25 mouse cellular contexts compared by ENCODE assay signal in genomic region chr3:86995381-86995780, GRCm38 (mm10).
"Had no signal": no experiment of that assay in that cellular context is flagged by ENCODE, and none has a peak within 500 bp of the region (broad histone marks: within the 10 kb centered on the region; RNA-seq: fewer than 3 reads in every experiment).

No protein-coding gene starts in this region.

- H3K9me3 ChIP-seq: hindbrain, embryonic 10.5 days; hindbrain, embryonic 12.5 days; intestine, embryonic 15.5 days; kidney, embryonic 15.5 days; limb, embryonic 10.5 days; limb, embryonic 12.5 days; liver, embryonic 13.5 days had no signal

- H3K9ac ChIP-seq: hindbrain, embryonic 12.5 days; hindbrain, embryonic 14.5 days; intestine, embryonic 15.5 days; kidney, embryonic 15.5 days; limb, embryonic 12.5 days; liver, embryonic 13.5 days had no signal

- H3K27me3 ChIP-seq: hindbrain, embryonic 12.5 days; intestine, embryonic 15.5 days; kidney, embryonic 15.5 days; limb, embryonic 12.5 days; liver, embryonic 13.5 days had no signal

- H3K4me3 ChIP-seq: heart, adult 2 months; hindbrain, embryonic 10.5 days; hindbrain, embryonic 12.5 days; intestine, embryonic 15.5 days; kidney, embryonic 15.5 days; limb, embryonic 10.5 days; limb, embryonic 12.5 days; liver, embryonic 13.5 days had no signal

- H3K36me3 ChIP-seq: hindbrain, embryonic 10.5 days; hindbrain, embryonic 12.5 days; intestine, embryonic 15.5 days; kidney, embryonic 15.5 days; limb, embryonic 10.5 days; limb, embryonic 12.5 days; liver, embryonic 13.5 days had no signal

- H3K4me2 ChIP-seq: heart, embryonic 11.5 days; hindbrain, embryonic 12.5 days; hindbrain, embryonic 14.5 days; intestine, embryonic 15.5 days; kidney, embryonic 15.5 days; limb, embryonic 12.5 days; liver, embryonic 13.5 days had no signal

- DNase-seq: gastrocnemius, postnatal 14 days; gastrocnemius, postnatal 36 days; heart, adult 11 months; heart, adult 2 months; heart, postnatal 10 days; heart, postnatal 4 days; kidney, adult 11 months; kidney, adult 2 months; kidney, adult 9 months; kidney, postnatal 14 days; kidney, postnatal 36 days; layer of hippocampus, adult 9-11 months; layer of hippocampus, postnatal 36 days; liver, embryonic 13.5 days had no signal

- H3K4me1 ChIP-seq: hindbrain, embryonic 12.5 days; intestine, embryonic 15.5 days had no signal

- H3K27ac ChIP-seq: heart, adult 2 months; hindbrain, embryonic 10.5 days; hindbrain, embryonic 12.5 days; hindbrain, embryonic 14.5 days; intestine, embryonic 15.5 days; kidney, embryonic 15.5 days; kidney, postnatal 0 days; limb, embryonic 10.5 days; limb, embryonic 12.5 days; liver, embryonic 13.5 days had no signal

- ATAC-seq: hindbrain, embryonic 16.5 days; inflammation-experienced regulatory T-cells, adult 6 months; intestine, embryonic 15.5 days had no signal
